Mouse (Mus musculus) cortical plate, adult 2 months (tissue): ENCODE measurements around the gene 2310039H08Rik.

Experiments used
- CTCF ChIP-seq: fragments of 200-500 bp; IDR thresholded peaks from 2 replicates; pipeline ENCODE4 v1.5.1; 2011; ENCODE audit warnings: mild to moderate bottlenecking, control low read depth, low read length; ENCODE audit not compliant: insufficient read depth; ENCODE audit errors: extremely low read depth
- POLR2A ChIP-seq: fragments of 200-500 bp; IDR thresholded peaks from 2 replicates; pipeline ENCODE4 v1.6.1; 2011; ENCODE audit warnings: mild to moderate bottlenecking, low read length, control low read depth; ENCODE audit not compliant: insufficient read depth; ENCODE audit errors: extremely low read depth

DNA sequence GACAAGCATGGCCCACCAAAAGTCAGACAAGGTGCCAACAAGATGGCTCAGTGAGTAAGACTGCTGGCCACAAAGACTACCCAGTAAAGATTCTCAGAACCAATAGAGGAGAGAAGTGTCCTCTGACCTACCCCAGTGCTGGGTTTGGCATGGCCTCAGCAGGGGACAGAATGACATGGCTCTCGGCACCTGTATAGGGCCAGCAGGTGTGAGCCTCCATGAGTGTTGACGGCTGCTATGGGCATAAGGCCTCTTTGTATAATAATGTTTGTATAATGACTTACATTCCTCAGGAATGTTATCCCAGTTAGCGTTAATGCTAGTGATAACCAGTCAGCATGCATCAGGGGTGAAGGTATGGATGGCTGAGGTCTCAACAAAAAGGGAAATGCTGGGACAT lies 3.7 kb downstream of the 2310039H08Rik start:
- TF ChIP-seq CTCF: no peak
- no peak for TF ChIP-seq POLR2A
